Mouse (Mus musculus): Measurements from ENCODE around the gene Gm6880. TPM values are rescaled to one million over a fixed set of nuclear protein-coding genes. Genes with fewer than 3 reads are reported as not detected.

Gene Gm6880
- total RNA-seq (2023) = not detected

GRCm38 (mm10) chrX:74481349-74481885 lies at the start of gene Gm6880:
Gene Gm6880 (minus strand): TSS chrX:74481399.

Other genes starting within 250 kb of the Gm6880 start
- 638 TPM for gene Flna, start 231.6 kb downstream of the Gm6880 start, total RNA-seq (2023)
- gene Emd, start 226.7 kb downstream of the Gm6880 start, total RNA-seq (2023) = 81.9 TPM
- 757 TPM for gene Rpl10, start 210.6 kb downstream of the Gm6880 start, total RNA-seq (2023)
- gene Taz, start 199.5 kb downstream of the Gm6880 start, total RNA-seq (2023) = 59.6 TPM
- 10.6 TPM for gene Dnase1l1, start 199.1 kb downstream of the Gm6880 start, total RNA-seq (2023)
- gene Atp6ap1, start 184.3 kb downstream of the Gm6880 start, total RNA-seq (2023) = 111 TPM
- gene Gdi1, start 176.4 kb downstream of the Gm6880 start, total RNA-seq (2023) = 179 TPM
- gene Fam50a, start 168.4 kb downstream of the Gm6880 start, total RNA-seq (2023) = 69.5 TPM
- 8.1 TPM for gene Plxna3, start 152.3 kb downstream of the Gm6880 start, total RNA-seq (2023)
- 12.4 TPM for gene Lage3, start 127.8 kb downstream of the Gm6880 start, total RNA-seq (2023)
- gene Ubl4a, start 108.2 kb downstream of the Gm6880 start, total RNA-seq (2023) = 25.0 TPM
- gene Slc10a3, start 108.0 kb downstream of the Gm6880 start, total RNA-seq (2023) = 15.4 TPM
- gene Fam3a, start 88.1 kb downstream of the Gm6880 start, total RNA-seq (2023) = 16.0 TPM
- 59.5 TPM for gene Ikbkg, start 88.1 kb downstream of the Gm6880 start, total RNA-seq (2023)
- 21.2 TPM for gene G6pdx, start 52.2 kb downstream of the Gm6880 start, total RNA-seq (2023)
- gene Olfr1326-ps1, start 93.5 kb upstream of the Gm6880 start, total RNA-seq (2023) = not detected
- gene Olfr1325, start 111.3 kb upstream of the Gm6880 start, total RNA-seq (2023) = not detected
- not detected for gene Gm5640, start 164.2 kb upstream of the Gm6880 start, total RNA-seq (2023)